Mouse (Mus musculus) spleen, adult 2 months (tissue): ENCODE data around the gene Scfd2.

Experiments
- CTCF ChIP-seq: fragments of 200-500 bp; IDR thresholded peaks from 2 replicates; pipeline ENCODE4 v1.5.1; 2011; ENCODE audit warnings: mild to moderate bottlenecking, inconsistent platforms; ENCODE audit not compliant: insufficient read depth, insufficient read length, insufficient replicate concordance; ENCODE audit errors: extremely low read depth
- POLR2A ChIP-seq: fragments of 200-500 bp; IDR thresholded peaks from 2 replicates; pipeline ENCODE4 v1.6.1; 2011; ENCODE audit warnings: low read depth, low read length, inconsistent platforms

DNA sequence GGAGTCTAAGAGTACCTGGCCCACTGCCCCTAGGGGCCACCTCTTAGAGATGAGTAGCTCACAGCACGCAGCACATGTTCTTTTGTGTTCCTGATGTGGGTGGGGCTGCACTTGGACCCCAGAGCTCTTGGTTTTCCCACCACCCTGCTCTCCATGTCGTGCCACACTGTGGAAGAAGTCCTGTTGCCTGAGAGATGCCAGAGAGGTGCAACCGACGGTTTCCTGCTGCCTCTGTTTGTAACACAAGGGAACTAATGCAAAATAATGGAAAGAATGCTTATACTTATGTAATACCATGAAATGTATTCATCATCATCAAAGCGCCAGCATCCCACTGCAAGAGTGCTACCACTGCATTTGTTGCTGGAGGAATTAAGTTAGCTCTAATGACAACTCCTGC lies 238.0 kb downstream of the Scfd2 start:
- TF ChIP-seq CTCF (no peak), POLR2A (no peak)
